Comparison of ENCODE assay signal across 10 mouse cellular contexts in the genomic region with DNA sequence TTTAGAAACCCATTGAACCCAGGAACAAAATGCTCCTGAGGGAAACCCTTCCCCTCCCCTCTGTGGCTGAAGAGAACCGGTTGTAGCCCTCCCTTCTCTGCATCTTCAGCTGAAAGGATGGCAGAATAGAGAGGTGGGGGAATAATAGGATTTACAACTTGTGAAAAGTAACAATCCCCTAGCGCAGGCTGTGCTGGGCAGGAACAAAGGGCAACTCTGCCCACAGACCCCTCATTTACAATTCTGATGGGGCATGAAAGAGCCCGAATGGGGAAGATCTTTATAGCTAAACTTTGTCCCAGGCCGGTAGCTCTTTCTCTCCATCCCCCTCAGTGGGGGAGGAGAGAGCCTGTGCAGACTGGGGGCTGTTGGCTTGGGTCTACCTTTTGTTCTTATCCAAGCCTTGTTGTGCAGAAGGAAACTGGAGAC. TPM values are rescaled to one million over a fixed set of nuclear protein-coding genes. Genes with fewer than 3 reads are reported as not detected.
DNase-seq lines count a peak whose midpoint lies in the region; ATAC-seq and TF ChIP-seq lines count a peak whose summit lies in the region.
"Had no signal": no experiment of that assay in that cellular context is flagged by ENCODE, and none has a peak within 500 bp of the region (broad histone marks: within the 10 kb centered on the region; RNA-seq: fewer than 3 reads in every experiment).

No protein-coding gene starts in this region.

- no peak overlapping the region for H3K4me3 ChIP-seq in ES-Bruce4 (ENCODE audit: low read depth, low read length)
- peak overlapping the region; percentile 97 for H3K4me3 ChIP-seq in hindbrain, embryonic 10.5 days
- H3K4me3 ChIP-seq in midbrain, embryonic 11.5 days (ENCODE audit: low read depth, low read length) = peak overlapping the region; percentile 93
- H3K4me3 ChIP-seq in heart, adult 2 months = no peak overlapping the region

- no peak; the same call in 1 of the 2 replicates for TF ChIP-seq EP300 in ES-Bruce4 (IDR thresholded peaks at IDR 0.05; ENCODE audit: insufficient read depth, low read depth, low read length)
- TF ChIP-seq EP300 in heart, adult 2 months (IDR thresholded peaks at IDR 0.05; ENCODE audit: insufficient read depth, low read depth, low read length) = no peak

- H3K36me3 ChIP-seq in ES-Bruce4 (ENCODE audit: control insufficient read depth, insufficient read depth, low read length, poor library complexity, severe bottlenecking) = no peaks in the 10 kb centered on the region
- peaks cover 42% of the 10 kb centered on the region for H3K36me3 ChIP-seq in hindbrain, embryonic 10.5 days
- H3K36me3 ChIP-seq in midbrain, embryonic 11.5 days (ENCODE audit: control insufficient read depth, insufficient read depth, low read length) = peaks cover 7% of the 10 kb centered on the region
- H3K36me3 ChIP-seq in heart, adult 2 months (ENCODE audit: control insufficient read depth, insufficient read depth, low read length) = no peaks in the 10 kb centered on the region

- no peaks in the 10 kb centered on the region for H3K9me3 ChIP-seq in ES-Bruce4 (replicated peaks; ENCODE audit: control insufficient read depth, insufficient read depth, low read length, poor library complexity, severe bottlenecking)
- H3K9me3 ChIP-seq in hindbrain, embryonic 10.5 days = no peaks in the 10 kb centered on the region
- H3K9me3 ChIP-seq in midbrain, embryonic 11.5 days (ENCODE audit: control insufficient read depth, low read length) = no peaks in the 10 kb centered on the region

- peaks cover 12% of the 10 kb centered on the region for H3K4me1 ChIP-seq in ES-Bruce4 (ENCODE audit: control insufficient read depth, insufficient read depth, low read length)
- peaks cover 84% of the 10 kb centered on the region for H3K4me1 ChIP-seq in hindbrain, embryonic 10.5 days (replicated peaks)
- peaks cover 32% of the 10 kb centered on the region for H3K4me1 ChIP-seq in midbrain, embryonic 11.5 days (ENCODE audit: control insufficient read depth, insufficient read depth, low read length)
- no peaks in the 10 kb centered on the region for H3K4me1 ChIP-seq in heart, adult 2 months (ENCODE audit: control insufficient read depth, insufficient read depth, low read length)

- intact Hi-C loops in heart, adult 2 months (cut with DNase I) = no loop called here
- intact Hi-C loops in left cerebral cortex, postnatal 10 days (cut with DNase I) = no loop called here

- peak overlapping the region; percentile 84 for H3K4me2 ChIP-seq in midbrain, embryonic 11.5 days

- no peak overlapping the region for H3K9ac ChIP-seq in ES-Bruce4 (ENCODE audit: low read depth, poor library complexity, severe bottlenecking)
- H3K9ac ChIP-seq in midbrain, embryonic 11.5 days (ENCODE audit: low read length) = peak overlapping the region; percentile 74
- H3K9ac ChIP-seq in heart, adult 2 months (ENCODE audit: low read depth, low read length) = no peak overlapping the region

- H3K79me2 ChIP-seq in heart, adult 2 months (replicated peaks; ENCODE audit: control insufficient read depth, insufficient read depth, low read length) = no peaks in the 10 kb centered on the region

- no peak for TF ChIP-seq POLR2A in ES-Bruce4 (IDR thresholded peaks at IDR 0.05; ENCODE audit: insufficient read depth, low read length)
- TF ChIP-seq POLR2A in heart, adult 2 months (IDR thresholded peaks at IDR 0.05; ENCODE audit: insufficient read depth, low read depth, low read length) = no peak

- ATAC-seq in midbrain, embryonic 11.5 days (ENCODE audit: low FRiP score) = peak; percentile 67
- no peak for ATAC-seq in frontal cortex, adult (ENCODE audit: low TSS enrichment)

- 7% methylated on average over 4 of the region's 4 CpGs for WGBS in hindbrain, embryonic 10.5 days
- 3% methylated on average over 4 of the region's 4 CpGs for WGBS in midbrain, embryonic 11.5 days
- WGBS in heart, adult 2 months = 34% methylated on average over 4 of the region's 4 CpGs

- H3K27ac ChIP-seq in ES-Bruce4 (ENCODE audit: insufficient read depth, low read length) = peak overlapping the region; percentile 74
- peak overlapping the region; percentile 99 for H3K27ac ChIP-seq in hindbrain, embryonic 10.5 days
- peak overlapping the region; percentile 94 for H3K27ac ChIP-seq in midbrain, embryonic 11.5 days (ENCODE audit: low read depth, low read length)
- H3K27ac ChIP-seq in heart, adult 2 months = no peak overlapping the region

- DNase-seq in embryo, embryonic 10 days (ENCODE audit: low spot score) = peak; percentile 69
- DNase-seq in hindbrain, embryonic 10.5 days (ENCODE audit: low spot score) = peak; percentile 81
- peak; percentile 96 for DNase-seq in midbrain, embryonic 11.5 days (ENCODE audit: low spot score, missing footprints)
- no peak for DNase-seq in heart, adult 2 months
- DNase-seq in left cerebral cortex, postnatal 10 days (ENCODE audit: extremely low spot score in 1 of 2, low spot score in 2 of 2) = no peak
- DNase-seq: lung, postnatal 36 days; thymus, postnatal 14 days had no signal

- H3K27me3 ChIP-seq in ES-Bruce4 (ENCODE audit: control insufficient read depth, insufficient read depth, low read length, poor library complexity, severe bottlenecking) = no peaks in the 10 kb centered on the region
- H3K27me3 ChIP-seq in hindbrain, embryonic 10.5 days (ENCODE audit: insufficient read depth, poor library complexity, severe bottlenecking) = peaks cover 2% of the 10 kb centered on the region; the same call in 1 of the 2 replicates
- no peaks in the 10 kb centered on the region for H3K27me3 ChIP-seq in midbrain, embryonic 11.5 days (ENCODE audit: control insufficient read depth, insufficient read depth, low read length)
- H3K27me3 ChIP-seq in heart, adult 2 months (ENCODE audit: control insufficient read depth, insufficient read depth, low read length) = peaks cover 6% of the 10 kb centered on the region; the same call in 1 of the 2 replicates

- TF ChIP-seq CTCF in ES-Bruce4 (IDR thresholded peaks at IDR 0.05; ENCODE audit: low read depth, low read length) = no peak
- TF ChIP-seq CTCF in heart, adult 2 months (IDR thresholded peaks at IDR 0.05) = no peak

RNA-seq across cellular contexts. Expression of a gene that starts 3.8 kb away (rescaled TPM):
- polyA plus RNA-seq in ES-Bruce4 (2011; ENCODE audit: insufficient read depth, insufficient read length, low read depth, missing spikeins) = 16.8 and 17.1 TPM in 2 replicates
- polyA plus RNA-seq in hindbrain, embryonic 10.5 days (2016; fragmentation: Nextera tagmentation; extraction: Ambion mirVana) = 74.1 and 82.3 TPM in 2 replicates
- 106 and 108 TPM in 2 replicates for polyA plus RNA-seq in midbrain, embryonic 11.5 days (2014; fragmentation: Nextera tagmentation; extraction: Ambion mirVana)
- total RNA-seq in heart, adult 2 months (2021) = under 1 TPM; 0.10 to 0.18 TPM
- 0.20 and 0.64 TPM in 2 replicates for polyA plus RNA-seq in heart, adult 2 months (2012; rRNA removed)
- total RNA-seq in left cerebral cortex, postnatal 10 days (2021) = 10 to 100 TPM; 35.0 to 39.2 TPM
- total RNA-seq: MEL had no signal

RNA-seq across cellular contexts. Expression of a gene that starts 17.1 kb away (rescaled TPM):
- polyA plus RNA-seq in ES-Bruce4 (2011; ENCODE audit: insufficient read depth, insufficient read length, low read depth, missing spikeins) = 32.7 and 33.0 TPM in 2 replicates
- 22.7 and 25.0 TPM in 2 replicates for polyA plus RNA-seq in hindbrain, embryonic 10.5 days (2016; fragmentation: Nextera tagmentation; extraction: Ambion mirVana)
- polyA plus RNA-seq in midbrain, embryonic 11.5 days (2014; fragmentation: Nextera tagmentation; extraction: Ambion mirVana) = 26.8 and 29.0 TPM in 2 replicates
- 1 to 10 TPM; 5.4 to 5.5 TPM for total RNA-seq in heart, adult 2 months (2021)
- 2.4 and 2.8 TPM in 2 replicates for polyA plus RNA-seq in heart, adult 2 months (2012; rRNA removed)
- 10 to 100 TPM; 21.4 to 26.6 TPM for total RNA-seq in left cerebral cortex, postnatal 10 days (2021)

RNA-seq across cellular contexts. Expression of a gene that starts 38.3 kb away (rescaled TPM):
- polyA plus RNA-seq in ES-Bruce4 (2011; ENCODE audit: insufficient read depth, insufficient read length, low read depth, missing spikeins) = 0.93 and 1.7 TPM in 2 replicates
- 26.8 and 28.9 TPM in 2 replicates for polyA plus RNA-seq in hindbrain, embryonic 10.5 days (2016; fragmentation: Nextera tagmentation; extraction: Ambion mirVana)
- 22.8 and 27.2 TPM in 2 replicates for polyA plus RNA-seq in midbrain, embryonic 11.5 days (2014; fragmentation: Nextera tagmentation; extraction: Ambion mirVana)
- total RNA-seq in heart, adult 2 months (2021) = under 1 TPM; 0.23 to 0.39 TPM
- polyA plus RNA-seq in heart, adult 2 months (2012; rRNA removed) = 0.12 TPM in 1 of 2 replicates, not detected in the other
- 10 to 100 TPM; 47.0 to 58.6 TPM for total RNA-seq in left cerebral cortex, postnatal 10 days (2021)

Comparison
In these comparisons a context has a peak if more than half of its experiments do, and no peak if none do; other contexts are left out.
1. H3K4me3 ChIP-seq: peak in hindbrain, embryonic 10.5 days (single experiment) and midbrain, embryonic 11.5 days (single experiment); none in ES-Bruce4 (single experiment) and heart, adult 2 months (single experiment).
2. DNase-seq: peak in embryo, embryonic 10 days (single experiment), hindbrain, embryonic 10.5 days (single experiment) and midbrain, embryonic 11.5 days (single experiment); none in heart, adult 2 months (0 of 2) and left cerebral cortex, postnatal 10 days (0 of 2).
3. RNA of a gene that starts 3.8 kb away (polyA plus RNA-seq): 106 to 108 TPM in midbrain, embryonic 11.5 days, 74.1 to 82.3 TPM in hindbrain, embryonic 10.5 days and 16.8 to 17.1 TPM in ES-Bruce4; 0.20 to 0.64 TPM in heart, adult 2 months; every median in the first group is over 10 times any median in the second.